Mouse (Mus musculus) gastrocnemius, postnatal 25 days (tissue): Measurements from ENCODE around the gene Clcnka. TPM values are rescaled to one million over a fixed set of nuclear protein-coding genes. Genes with fewer than 3 reads are reported as not detected.

Source experiments
- microRNA-seq, 2 experiments: library from miRNA; unstranded; fragments of <30 nt; microRNA quantifications; one replicate each; pipeline ENCODE4 v1.2.0; 2021; ENCODE audit warnings: borderline replicate concordance in 2 of 2
- total RNA-seq, 2 experiments: library from RNA; stranded (reverse); gene quantifications; 1 replicate in 1 of 2; 2 replicates in 1 of 2; pipeline ENCODE4 v1.2.3; 2021

Clcnka gene
- total RNA-seq, 2 experiments from 2014 or later: 0.35 to 0.51 TPM

Small RNA genes within 50 kb of the gene (microRNA-seq; reads per million reads assigned to microRNA genes)
- gene Gm25690: 0 reads per million in 2 experiments

Other genes starting within 250 kb of the Clcnka start
- under 1 TPM in 1 of 2 experiments, not detected in 1; 0.27 TPM for gene Rsg1, start 184.8 kb downstream of the Clcnka start, total RNA-seq
- gene Arhgef19, start 159.2 kb downstream of the Clcnka start, total RNA-seq: under 1 TPM; 0.74 to 0.83 TPM
- 1 to 10 TPM; 1.3 to 2.0 TPM for gene Epha2, start 97.5 kb downstream of the Clcnka start, total RNA-seq
- gene Fam131c, start 30.5 kb downstream of the Clcnka start, total RNA-seq: under 1 TPM in 1 of 2 experiments, not detected in 1; 0.29 TPM
- not detected for gene Clcnkb, start 17.3 kb upstream of the Clcnka start, total RNA-seq
- gene Hspb7, start 22.1 kb upstream of the Clcnka start, total RNA-seq: 1,000 to 10,000 TPM in 1 of 2 experiments, 100 to 1,000 TPM in 1; 347 to 1,168 TPM
- gene Srarp, start 37.4 kb upstream of the Clcnka start, total RNA-seq: 1 to 10 TPM in 1 of 2 experiments, under 1 TPM in 1; 0.91 to 1.0 TPM
- gene Zbtb17, start 45.9 kb upstream of the Clcnka start, total RNA-seq: 10 to 100 TPM; 24.7 to 25.5 TPM
- gene Spen, start 139.9 kb upstream of the Clcnka start, total RNA-seq: 10 to 100 TPM; 18.6 to 19.9 TPM
- 1 to 10 TPM; 1.5 to 4.7 TPM for gene Fblim1, start 207.4 kb upstream of the Clcnka start, total RNA-seq
- gene Tmem82, start 219.9 kb upstream of the Clcnka start, total RNA-seq: 1 to 10 TPM; 1.2 to 2.3 TPM
- 10 to 100 TPM; 14.7 to 14.8 TPM for gene Slc25a34, start 225.1 kb upstream of the Clcnka start, total RNA-seq